Mouse (Mus musculus): ENCODE data around the gene Lor. TPM values are rescaled to one million over a fixed set of nuclear protein-coding genes. Genes with fewer than 3 reads are reported as not detected.

Gene Lor
- total RNA-seq (2021): not detected
- long read RNA-seq, experiment 1: 0 reads
- long read RNA-seq, experiment 2: 0 reads

- no peak for DNase-seq (ENCODE audit: low spot score)
These were observed at the start of gene Lor for GRCm38 (mm10) chr3:92083042-92083441. Gene Lor (minus strand): TSS chr3:92083142.

GRCm38 (mm10) chr3:92123847-92124246 lies 40.9 kb upstream of the Lor start, which contains the start of gene Prr9:
Gene Prr9 (minus strand): TSS chr3:92123947.
- DNase-seq (ENCODE audit: low spot score): no peak

DNA sequence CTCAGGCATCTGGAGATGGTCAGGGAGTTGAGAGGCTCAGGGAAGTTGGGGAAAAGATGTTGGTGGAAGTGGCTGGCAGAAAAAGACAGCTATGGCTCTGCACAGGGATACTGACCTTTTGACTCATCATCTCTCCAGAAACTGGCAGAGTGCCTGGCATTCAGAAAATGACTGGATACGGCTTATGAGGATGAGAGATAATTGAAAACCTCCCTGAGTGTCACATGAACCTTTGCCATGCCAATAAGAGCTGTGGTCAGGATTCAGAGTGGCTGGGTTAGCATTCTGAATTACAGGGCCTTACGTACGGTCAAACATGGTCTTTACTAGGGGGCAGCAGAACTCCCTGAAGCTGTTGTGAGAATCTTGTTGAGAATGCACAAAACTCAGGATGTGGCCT lies 38.0 kb upstream of the Lor start:
- DNase-seq (ENCODE audit: low spot score): no peak

DNA sequence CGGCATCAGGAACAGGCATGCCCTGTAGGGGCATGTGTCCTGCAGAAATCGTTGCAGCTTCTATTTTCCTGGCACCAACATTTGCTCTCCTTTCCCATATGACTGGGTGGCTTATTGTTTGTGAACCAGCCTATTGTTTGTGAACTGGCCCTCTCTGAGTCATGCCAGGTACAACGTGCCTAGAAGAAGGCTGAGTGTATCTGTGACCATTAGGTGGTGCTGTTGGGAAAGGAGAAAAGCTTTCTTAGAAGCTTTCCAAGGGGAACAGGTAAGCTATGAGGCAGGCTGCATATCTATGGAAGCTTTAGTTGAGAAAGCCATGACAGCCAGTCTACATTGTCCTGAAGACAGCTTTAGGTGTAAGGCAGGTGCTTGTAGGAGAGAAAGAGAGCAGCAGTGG lies 35.0 kb upstream of the Lor start:
- no peak for DNase-seq (ENCODE audit: low spot score)

- no peak for DNase-seq (ENCODE audit: low spot score)
These were observed 28.6 kb upstream of the Lor start for GRCm38 (mm10) chr3:92111526-92111925.

GRCm38 (mm10) chr3:92110790-92111189 lies 27.8 kb upstream of the Lor start:
- no peak for DNase-seq (ENCODE audit: low spot score)

DNA sequence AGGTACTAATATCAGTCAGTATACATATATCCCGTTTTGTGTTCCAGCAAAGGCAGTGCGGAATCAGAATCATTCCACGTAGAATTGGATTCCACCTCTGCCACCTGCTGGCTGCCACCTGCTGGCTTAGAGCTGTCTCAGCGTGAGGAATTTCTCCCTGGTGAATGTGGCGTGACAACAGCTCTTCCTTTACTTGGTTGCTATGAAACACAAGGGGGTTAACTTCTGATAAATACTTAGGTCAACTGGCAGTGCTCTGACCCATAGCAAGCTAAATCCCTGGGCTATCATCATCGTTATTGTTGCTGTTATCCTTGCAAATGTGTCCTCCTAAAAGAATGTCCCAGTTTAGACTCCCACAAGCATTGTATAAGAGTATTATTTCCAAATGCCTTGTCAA lies 23.6 kb upstream of the Lor start:
- no peak for DNase-seq (ENCODE audit: low spot score)

DNA sequence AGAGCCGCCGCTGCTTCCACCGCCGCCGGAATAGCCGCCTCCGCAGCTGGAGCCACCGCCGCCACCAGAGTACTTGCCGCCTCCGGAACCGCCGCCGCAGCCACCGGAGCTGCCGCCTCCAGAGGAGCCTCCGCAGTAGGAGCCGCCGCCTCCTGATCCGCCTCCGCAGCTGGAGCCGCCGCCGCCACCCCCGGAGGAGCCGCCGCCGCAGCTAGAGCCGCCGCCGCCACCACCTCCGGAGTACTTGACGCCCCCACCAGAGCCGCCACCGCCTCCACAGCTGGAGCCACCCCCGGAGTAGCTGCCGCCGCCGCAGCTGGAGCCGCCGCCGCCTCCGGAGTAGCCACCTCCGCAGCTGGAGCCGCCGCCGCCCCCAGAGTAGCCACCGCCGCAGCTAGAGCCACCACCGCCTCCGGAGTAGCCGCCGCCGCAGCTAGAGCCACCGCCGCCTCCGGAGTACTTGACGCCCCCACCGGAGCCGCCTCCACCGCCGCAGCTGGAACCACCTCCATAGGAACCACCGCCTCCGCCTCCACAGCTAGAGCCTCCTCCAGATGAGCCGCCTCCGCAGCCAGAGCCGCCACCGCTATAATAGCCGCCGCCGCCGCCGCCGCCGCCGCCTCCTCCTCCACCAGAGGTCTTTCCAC lies 1.5 kb downstream of the Lor start:
- DNase-seq (ENCODE audit: low spot score): peak; percentile 1

GRCm38 (mm10) chr3:92080462-92081284 lies 2.3 kb downstream of the Lor start:
- peak; percentile 45 for DNase-seq (ENCODE audit: low spot score)

DNA sequence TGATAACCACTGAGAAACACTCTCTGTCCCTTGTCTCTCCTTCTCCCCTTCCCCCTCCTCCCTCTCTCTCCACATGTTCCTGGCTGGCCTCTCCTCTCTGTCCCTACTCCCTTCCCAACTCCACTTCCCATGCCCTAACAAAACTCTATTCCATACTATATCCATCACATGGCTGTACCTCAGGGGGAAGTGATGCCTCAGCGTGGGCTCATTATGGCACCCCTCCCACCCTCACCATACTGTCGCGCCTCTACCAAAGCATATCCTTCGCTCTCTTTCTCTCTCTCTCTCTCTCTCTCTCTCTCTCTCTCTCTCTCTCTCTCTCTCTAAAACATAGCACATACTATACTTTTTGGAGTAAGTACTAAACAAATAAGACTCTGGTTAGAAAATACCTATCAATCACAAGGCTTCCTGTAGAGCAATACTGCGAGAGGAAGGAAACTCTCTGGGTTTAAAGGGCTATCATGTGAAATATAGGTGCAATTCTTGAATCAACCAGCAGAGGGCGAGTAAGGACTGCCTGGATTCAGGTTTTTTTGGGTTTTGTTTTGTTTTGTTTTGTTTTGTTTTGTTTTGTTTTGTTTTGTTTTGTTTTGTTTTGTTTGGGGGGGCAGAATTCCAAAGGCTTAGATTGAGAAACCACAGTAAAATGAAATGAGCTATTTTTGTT lies 32.4 kb downstream of the Lor start:
- DNase-seq (ENCODE audit: low spot score): peak; percentile 2

GRCm38 (mm10) chr3:92033892-92034291 lies 49.0 kb downstream of the Lor start:
- DNase-seq (ENCODE audit: low spot score): no peak

DNA sequence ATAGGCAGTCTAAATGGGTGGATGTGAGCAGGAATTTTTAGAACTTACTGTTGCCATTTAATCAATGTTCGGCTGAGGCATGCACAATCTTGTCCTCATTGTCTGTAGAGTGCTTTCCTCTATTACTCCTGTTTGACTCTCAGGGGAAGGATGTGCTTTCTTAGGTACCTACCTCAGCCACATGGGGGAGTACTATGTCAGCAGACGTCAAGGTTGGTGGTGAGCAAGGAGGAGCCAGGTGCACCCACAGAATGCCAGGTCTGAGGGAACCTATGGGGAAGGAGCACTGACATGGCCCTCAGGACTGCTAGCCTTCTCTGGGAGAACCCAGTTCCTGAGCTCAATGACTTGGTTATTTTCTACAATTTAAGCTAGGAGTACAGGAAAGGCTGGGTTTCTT lies 49.7 kb downstream of the Lor start:
- no peak for DNase-seq (ENCODE audit: low spot score)

Small RNA genes lying within 50 kb of the gene (microRNA-seq; reads per million reads assigned to microRNA genes)
- gene Gm25145: not detected

Other genes starting within 250 kb of the Lor start
- gene Pglyrp3, start 68.6 kb downstream of the Lor start, total RNA-seq (2021): not detected
- gene Prr9, start 40.8 kb upstream of the Lor start, total RNA-seq (2021): not detected
- not detected for gene Lelp1, start 59.6 kb upstream of the Lor start, total RNA-seq (2021)
- not detected for gene Sprr2a1, start 132.7 kb upstream of the Lor start, total RNA-seq (2021)
- not detected for gene Sprr2a2, start 132.8 kb upstream of the Lor start, total RNA-seq (2021)
- not detected for gene Sprr2a3, start 202.3 kb upstream of the Lor start, total RNA-seq (2021)
- gene Sprr2b, start 233.5 kb upstream of the Lor start, total RNA-seq (2021): not detected

All from gastrocnemius, adult 18-20 months (tissue).